Mouse (Mus musculus) skeletal muscle tissue, adult 2 months (tissue): Measurements from ENCODE around the gene Gm28308.
A peak's percentile ranks its signal among the peaks of the same experiment; 100 is the strongest.

Experiments used
- DNase-seq: peaks from one replicate; pipeline ENCODE4 v3.0.0-alpha.2; 2012; ENCODE audit warnings: low read depth, low spot score

Gm28308 gene

GRCm38 (mm10) chr6:52246916-52247315 lies 33.8 kb upstream of the Gm28308 start:
- DNase-seq = no peak

- DNase-seq = no peak
Measured at GRCm38 (mm10) chr6:52246403-52246803, 33.3 kb upstream of the Gm28308 start.

- DNase-seq = no peak
Measured at GRCm38 (mm10) chr6:52245757-52246142, 32.6 kb upstream of the Gm28308 start, which contains the start of gene Hoxa11. Gene Hoxa11, minus strand, starts transcription at chr6:52245810.

- DNase-seq = no peak
Measured at GRCm38 (mm10) chr6:52245040-52245756, 32.1 kb upstream of the Gm28308 start.

GRCm38 (mm10) chr6:52244471-52245039 lies 31.4 kb upstream of the Gm28308 start:
- DNase-seq = no peak

GRCm38 (mm10) chr6:52243681-52244121 lies 30.6 kb upstream of the Gm28308 start:
- no peak for DNase-seq

- no peak for DNase-seq
Measured at GRCm38 (mm10) chr6:52242801-52243332, 29.7 kb upstream of the Gm28308 start.

GRCm38 (mm10) chr6:52241001-52241621 lies 28.0 kb upstream of the Gm28308 start:
- no peak for DNase-seq

GRCm38 (mm10) chr6:52240389-52241000 lies 27.4 kb upstream of the Gm28308 start, which contains the start of gene Hoxa10:
Gene Hoxa10, minus strand, starts transcription at chr6:52240854.
- peak; percentile 74 for DNase-seq

GRCm38 (mm10) chr6:52239625-52240388 lies 26.7 kb upstream of the Gm28308 start:
- DNase-seq = no peak

- DNase-seq = no peak
Measured at GRCm38 (mm10) chr6:52238976-52239375, 25.8 kb upstream of the Gm28308 start.

GRCm38 (mm10) chr6:52238155-52238545 lies 25.0 kb upstream of the Gm28308 start:
- no peak for DNase-seq

- no peak for DNase-seq
Measured at GRCm38 (mm10) chr6:52237346-52238154, 24.4 kb upstream of the Gm28308 start.

GRCm38 (mm10) chr6:52236806-52237205 lies 23.7 kb upstream of the Gm28308 start:
- no peak for DNase-seq

GRCm38 (mm10) chr6:52235866-52236265 lies 22.7 kb upstream of the Gm28308 start:
- DNase-seq = no peak

- no peak for DNase-seq
Measured at GRCm38 (mm10) chr6:52235267-52235666, 22.1 kb upstream of the Gm28308 start.

- no peak for DNase-seq
Measured at GRCm38 (mm10) chr6:52234428-52235140, 21.4 kb upstream of the Gm28308 start.

- DNase-seq = no peak
Measured at GRCm38 (mm10) chr6:52233546-52234427, 20.6 kb upstream of the Gm28308 start.
